Mouse (Mus musculus) c-Kit-positive CD71-positive TER-119-positive erythroid progenitor cells, embryonic 14.5 days (primary cell): ENCODE data around the gene Rad51b.

ENCODE experiments used
- DNase-seq: peaks from one replicate; pipeline ENCODE4 v3.0.0-alpha.2; 2013; ENCODE audit warnings: low spot score

Rad51b gene

GRCm38 (mm10) chr12:79691929-79692862, 395.1 kb downstream of the Rad51b start:
- no peak for DNase-seq

GRCm38 (mm10) chr12:79695832-79696434, 398.9 kb downstream of the Rad51b start:
- DNase-seq: no peak

GRCm38 (mm10) chr12:79703555-79703954, 406.5 kb downstream of the Rad51b start:
- DNase-seq: no peak

- DNase-seq: no peak
These were observed 408.6 kb downstream of the Rad51b start for GRCm38 (mm10) chr12:79705501-79706266.

- DNase-seq: no peak
These were observed 410.7 kb downstream of the Rad51b start for GRCm38 (mm10) chr12:79707565-79708422.

GRCm38 (mm10) chr12:79708423-79708733, 411.3 kb downstream of the Rad51b start:
- no peak for DNase-seq

- DNase-seq: no peak
These were observed 416.2 kb downstream of the Rad51b start for GRCm38 (mm10) chr12:79713286-79713685.

- no peak for DNase-seq
These were observed 417.4 kb downstream of the Rad51b start for GRCm38 (mm10) chr12:79714484-79714883.

GRCm38 (mm10) chr12:79715506-79716345, 418.6 kb downstream of the Rad51b start:
- no peak for DNase-seq

- no peak for DNase-seq
These were observed 422.2 kb downstream of the Rad51b start for GRCm38 (mm10) chr12:79719091-79719846.

- no peak for DNase-seq
These were observed 422.7 kb downstream of the Rad51b start for GRCm38 (mm10) chr12:79719847-79720201.

- no peak for DNase-seq
These were observed 427.8 kb downstream of the Rad51b start for GRCm38 (mm10) chr12:79724875-79725274.

- no peak for DNase-seq
These were observed 428.6 kb downstream of the Rad51b start for GRCm38 (mm10) chr12:79725711-79726110.

GRCm38 (mm10) chr12:79726116-79726515, 429.0 kb downstream of the Rad51b start:
- DNase-seq: no peak

GRCm38 (mm10) chr12:79726959-79727358, 429.9 kb downstream of the Rad51b start:
- no peak for DNase-seq

GRCm38 (mm10) chr12:79729926-79730506, 432.9 kb downstream of the Rad51b start:
- DNase-seq: no peak

GRCm38 (mm10) chr12:79731905-79732304, 434.8 kb downstream of the Rad51b start:
- DNase-seq: no peak

- DNase-seq: peak; percentile 21
These were observed 435.5 kb downstream of the Rad51b start for GRCm38 (mm10) chr12:79732355-79733115.

- no peak for DNase-seq
These were observed 438.3 kb downstream of the Rad51b start for GRCm38 (mm10) chr12:79735341-79735785.
